Mouse (Mus musculus) testis, postnatal 10 days (tissue): Measurements from ENCODE around the gene Olfr1198.

Experiments used
- DNase-seq: peaks from one replicate; pipeline ENCODE4 v3.0.0; 2021; ENCODE audit warnings: low spot score

The Olfr1198 gene

DNA sequence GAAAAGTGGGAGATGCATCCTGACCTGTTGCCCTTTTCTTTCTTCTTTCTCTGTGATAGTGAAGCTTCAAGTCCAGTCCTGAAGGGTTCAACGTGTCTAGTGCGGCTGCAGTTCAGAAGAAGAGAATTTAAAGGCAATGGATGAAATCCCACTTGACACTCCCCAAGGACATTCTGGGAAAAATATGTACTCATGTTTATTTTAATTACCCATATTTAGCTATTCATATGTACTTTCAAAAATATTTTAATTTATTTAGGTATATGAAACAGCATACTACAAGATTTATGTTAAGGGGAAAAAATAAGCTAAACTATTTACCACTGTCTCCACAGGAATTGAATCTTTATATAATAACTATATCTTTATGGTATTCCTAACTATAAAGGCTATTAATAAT, at the start of gene Olfr1198:
Olfr1198 (minus strand) TSS at position 101 of the 400 bp plus-strand sequence.
- DNase-seq, result no peak

DNA sequence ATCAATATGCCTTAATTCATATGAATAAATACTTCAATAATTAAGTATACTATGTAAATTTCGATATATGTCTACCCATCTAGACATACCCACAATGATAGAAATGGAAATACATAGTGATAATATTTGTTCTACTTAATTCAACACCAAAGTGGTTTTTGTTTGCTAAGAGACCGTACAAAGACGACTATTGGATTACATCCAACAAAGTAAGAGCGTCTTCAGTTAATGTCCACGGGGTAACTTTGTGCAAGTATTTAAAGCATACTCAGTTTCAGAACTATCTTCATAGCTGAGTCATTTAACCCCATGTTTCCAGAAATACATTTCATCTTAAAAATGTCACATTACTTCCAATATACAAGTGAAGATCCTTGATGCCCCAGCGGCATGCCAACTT, 41.6 kb upstream of the Olfr1198 start, which contains the start of gene Olfr1201:
Olfr1201 (plus strand) TSS at position 301 of the 400 bp plus-strand sequence.
- DNase-seq, result no peak

GRCm38 (mm10) chr2:88770388-88770787, 19.2 kb upstream of the Olfr1198 start, which contains the start of gene Olfr1200:
Gene Olfr1200, minus strand, starts transcription at chr2:88770488.
- no peak for DNase-seq

- no peak for DNase-seq
Measured at GRCm38 (mm10) chr2:88760369-88760768, 9.2 kb upstream of the Olfr1198 start, which contains the start of gene Olfr1199. Gene Olfr1199, minus strand, starts transcription at chr2:88760469.

DNA sequence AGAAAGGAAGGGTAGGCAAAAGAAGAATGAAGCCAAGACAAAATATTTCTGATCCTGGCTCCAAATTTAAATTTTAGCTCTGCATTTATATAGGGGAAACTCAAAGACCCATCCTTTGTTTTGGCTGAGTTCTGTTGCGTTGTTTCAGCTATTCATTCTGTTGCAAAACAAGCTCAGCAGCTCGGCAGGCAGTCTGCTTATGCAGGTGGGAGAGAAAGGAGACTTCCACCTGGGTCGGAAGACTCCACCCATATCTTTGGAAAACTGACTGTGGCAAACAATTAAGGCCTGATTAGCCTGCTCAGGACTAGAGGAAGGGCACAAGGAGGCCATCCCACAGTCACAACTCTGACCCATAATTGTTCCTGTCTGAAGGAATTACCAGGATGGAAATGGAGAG, 7.8 kb downstream of the Olfr1198 start:
- no peak for DNase-seq

DNA sequence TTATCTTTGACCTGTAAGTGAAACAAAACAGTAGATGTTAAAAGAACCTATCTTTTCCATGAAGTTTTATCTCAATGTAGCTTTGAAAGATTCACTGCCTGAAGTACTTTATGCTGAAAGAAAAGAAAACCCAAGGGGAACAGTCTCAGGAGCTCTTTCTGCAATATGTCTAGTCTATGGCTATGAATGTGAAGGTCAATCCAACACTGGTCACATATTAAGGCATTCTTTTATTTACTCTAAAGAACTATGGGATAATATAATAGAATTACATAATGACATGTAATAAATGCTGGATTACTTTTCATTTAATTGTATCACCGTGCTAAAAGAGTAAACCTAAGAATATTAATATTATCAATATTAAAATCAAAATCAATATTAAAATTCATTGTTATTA, 18.9 kb downstream of the Olfr1198 start, which contains the start of gene Olfr1197:
Olfr1197 (minus strand) TSS at position 101 of the 400 bp plus-strand sequence.
- DNase-seq, result no peak

DNA sequence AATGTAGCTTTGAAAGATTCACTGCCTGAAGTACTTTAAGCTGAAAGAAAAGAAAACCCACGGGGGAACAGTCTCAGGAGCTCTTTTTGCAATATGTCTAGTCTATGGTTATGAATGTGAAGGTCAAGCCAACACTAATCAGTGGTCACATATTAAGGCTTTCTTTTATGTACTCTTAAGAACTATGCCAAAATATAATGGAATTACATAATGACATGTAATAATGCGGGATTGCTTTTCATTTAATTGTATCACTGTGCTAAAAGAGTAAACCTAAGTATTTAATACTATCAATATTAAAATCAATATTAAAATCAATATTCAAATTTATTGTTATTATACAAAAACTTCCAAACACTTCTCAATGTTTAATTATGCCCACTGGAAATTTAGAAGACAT, 46.7 kb downstream of the Olfr1198 start, which contains the start of gene Olfr1196:
Olfr1196 (minus strand) TSS at position 101 of the 400 bp plus-strand sequence.
- no peak for DNase-seq
